Mouse (Mus musculus): Measurements from ENCODE around the gene Dpy30.
"Not testable (repeated sequence)": the region's sequence is repeated elsewhere in the genome, so short reads cannot be mapped to it uniquely, and the experiment has no call there.

GRCm38 (mm10) chr17:74327195-74327594 lies 3.5 kb upstream of the Dpy30 start:
- TF ChIP-seq CTCF, EP300 (IDR thresholded peaks at IDR 0.05; ENCODE audit: low read depth): not testable (repeated sequence)

Data from liver, embryonic 14.5 days (tissue).